Mouse (Mus musculus) limb, embryonic 14.5 days (tissue): ENCODE measurements at regions not wholly inside any gene's neighbourhood (a gene's known extent, or its start where the extent isn't known, plus 50 kb on each side); places are given as distances from the start of the nearest gene placed in this dataset.

ENCODE experiments used
- ATAC-seq: fragments of 200-750 bp; cut with Nextera tagmentation; 2 replicates; pipeline ENCODE4 v1.8.0; 2017; ENCODE audit warnings: low read depth, moderate number of reproducible peaks, moderate TSS enrichment; ENCODE audit not compliant: low FRiP score
- DNase-seq: peaks from one replicate; pipeline ENCODE4 v3.0.0-alpha.2; 2015; ENCODE audit warnings: low spot score
- H3K27ac ChIP-seq: fragments of 300-500 bp; sonication (generic); replicated peaks from 2 replicates; pipeline ENCODE4 v1.5.1; 2014; ENCODE audit warnings: low read depth, mild to moderate bottlenecking, low read length, moderate library complexity, mixed read lengths
- H3K27me3 ChIP-seq: fragments of 300-500 bp; sonication (generic); 2 replicates; pipeline ENCODE4 v1.6.1; 2014; ENCODE audit warnings: low read length, mixed read lengths; ENCODE audit not compliant: control insufficient read depth, insufficient read depth
- H3K36me3 ChIP-seq: fragments of 300-500 bp; sonication (generic); 2 replicates; pipeline ENCODE4 v1.6.1; 2014; ENCODE audit warnings: mild to moderate bottlenecking, low read length, moderate library complexity, mixed read lengths; ENCODE audit not compliant: control insufficient read depth, insufficient read depth
- H3K4me1 ChIP-seq: fragments of 300-500 bp; sonication (generic); 2 replicates; pipeline ENCODE4 v1.6.1; 2014; ENCODE audit warnings: antibody characterized with exemption, low read length, mixed read lengths; ENCODE audit not compliant: control insufficient read depth, insufficient read depth
- H3K4me2 ChIP-seq: fragments of 300-500 bp; sonication (generic); replicated peaks from 2 replicates; pipeline ENCODE4 v1.6.1; 2014; ENCODE audit warnings: low read depth, mild to moderate bottlenecking, low read length, moderate library complexity; ENCODE audit not compliant: severe bottlenecking
- H3K4me3 ChIP-seq: fragments of 300-500 bp; sonication (generic); replicated peaks from 2 replicates; pipeline ENCODE4 v1.5.1; 2014; ENCODE audit warnings: low read length
- H3K9ac ChIP-seq: fragments of 300-500 bp; sonication (generic); 2 replicates; pipeline ENCODE4 v1.6.1; 2014; ENCODE audit warnings: mild to moderate bottlenecking, low read depth, low read length, moderate library complexity; ENCODE audit not compliant: severe bottlenecking
- H3K9me3 ChIP-seq: fragments of 300-500 bp; sonication (generic); 2 replicates; pipeline ENCODE4 v1.6.1; 2016; ENCODE audit warnings: low read length; ENCODE audit not compliant: control insufficient read depth
- POLR2A ChIP-seq: fragments of 200-500 bp; IDR thresholded peaks from 2 replicates; pipeline ENCODE4 v1.8.0; 2012; ENCODE audit warnings: inconsistent platforms, mild to moderate bottlenecking, moderate library complexity, borderline replicate concordance; ENCODE audit not compliant: insufficient read depth, insufficient read length; ENCODE audit errors: extremely low read depth
- WGBS: fragments of 180-500 bp; shearing (Covaris S2); extraction: QIAGEN DNeasy Blood & Tissue Kit; methylation state at CpG from one replicate; pipeline ENCODE4 v1.1.7; 2014; 5-methylcytosine and 5-hydroxymethylcytosine counted together

GRCm38 (mm10) chr12:7749319-7750238, 227.9 kb upstream of the Apob start:
- TF ChIP-seq POLR2A: no peak
- Histone ChIP-seq H3K36me3 (no peaks in the 10 kb centered on the region), H3K9ac (no peak overlapping the region), H3K27me3 (no peaks in the 10 kb centered on the region), H3K4me1 (no peaks in the 10 kb centered on the region; the same call in 1 of the 2 replicates), H3K4me2 (no peak overlapping the region), H3K4me3 (no peak overlapping the region), H3K27ac (no peak overlapping the region), H3K9me3 (no peaks in the 10 kb centered on the region)
- DNase-seq: no peak
- no peak for ATAC-seq
- WGBS: 31% methylated on average over 5 of the region's 5 CpGs

GRCm38 (mm10) chr12:7754861-7755260, 222.6 kb upstream of the Apob start:
- H3K9ac ChIP-seq: no peak overlapping the region
- no peak overlapping the region for H3K4me2 ChIP-seq
- H3K27ac ChIP-seq: no peak overlapping the region
- no peaks in the 10 kb centered on the region for H3K9me3 ChIP-seq
- no peaks in the 10 kb centered on the region for H3K27me3 ChIP-seq
- ATAC-seq (no peak), DNase-seq (no peak)
- no peak for TF ChIP-seq POLR2A
- H3K36me3 ChIP-seq: no peaks in the 10 kb centered on the region
- WGBS: 84% methylated on average over 5 of the region's 5 CpGs
- H3K4me1 ChIP-seq: peaks cover 4% of the 10 kb centered on the region; the same call in 1 of the 2 replicates
- H3K4me3 ChIP-seq: no peak overlapping the region

DNA sequence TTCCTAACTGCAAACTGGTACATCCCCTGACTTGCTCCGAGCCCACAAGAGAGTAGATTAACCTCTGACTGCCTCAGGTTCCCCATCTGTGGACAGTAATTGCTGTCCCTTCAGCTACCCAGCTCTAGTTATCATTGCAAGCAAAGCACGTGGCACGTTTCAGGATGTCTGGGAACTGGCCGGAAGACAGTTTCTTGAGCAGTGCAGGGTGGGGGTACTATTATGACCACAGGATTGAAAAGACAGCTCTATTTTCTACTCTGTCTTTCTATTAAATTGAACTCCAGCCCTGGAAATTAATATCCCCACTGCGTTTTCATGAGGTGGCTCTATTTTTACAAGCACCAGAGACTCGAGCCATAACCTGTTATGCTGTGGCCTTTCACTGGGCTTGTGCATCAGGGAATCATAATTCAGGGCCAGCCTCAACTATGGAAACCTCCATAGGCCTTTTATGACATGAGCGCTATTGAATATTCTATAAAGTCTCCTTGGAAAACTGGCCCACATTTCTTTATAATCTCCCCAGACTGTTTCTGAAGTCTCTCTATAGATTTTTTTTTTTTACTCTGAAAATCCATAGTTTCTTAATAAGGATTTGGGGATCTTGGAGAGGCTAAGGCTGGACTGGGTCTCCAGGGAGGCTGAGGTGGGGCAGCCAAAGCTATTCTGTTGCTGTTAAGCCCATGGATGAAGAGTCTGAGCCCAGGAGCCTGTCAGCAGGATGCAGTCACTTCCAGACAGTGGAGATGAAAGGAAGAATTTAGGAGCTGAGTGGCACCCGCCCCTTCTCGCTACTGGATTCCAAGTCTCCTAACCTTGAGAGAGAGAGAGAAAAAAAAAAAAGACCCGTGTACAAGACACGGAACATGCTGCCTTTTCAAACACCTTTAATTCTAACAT, 212.4 kb upstream of the Apob start:
- 37% methylated on average over 11 of the region's 11 CpGs for WGBS
- no peak overlapping the region for H3K9ac ChIP-seq
- H3K4me3 ChIP-seq: no peak overlapping the region
- H3K9me3 ChIP-seq: no peaks in the 10 kb centered on the region
- no peak overlapping the region for H3K27ac ChIP-seq
- no peaks in the 10 kb centered on the region for H3K27me3 ChIP-seq
- DNase-seq (peak; percentile 52), ATAC-seq (peak; percentile 78)
- H3K36me3 ChIP-seq: no peaks in the 10 kb centered on the region
- H3K4me1 ChIP-seq: 0 out of 2 replicates have a peak, but pooled peaks cover 5% of the 10 kb centered on the region
- H3K4me2 ChIP-seq: no peak overlapping the region
- TF ChIP-seq POLR2A: no peak

GRCm38 (mm10) chr12:7774127-7774526, 203.3 kb upstream of the Apob start:
- Histone ChIP-seq H3K4me3 (no peak overlapping the region), H3K36me3 (no peaks in the 10 kb centered on the region), H3K27ac (no peak overlapping the region), H3K4me2 (no peak overlapping the region), H3K27me3 (no peaks in the 10 kb centered on the region), H3K4me1 (no peaks in the 10 kb centered on the region), H3K9me3 (no peaks in the 10 kb centered on the region), H3K9ac (no peak overlapping the region)
- no peak for ATAC-seq
- 51% methylated on average over 3 of the region's 3 CpGs for WGBS
- DNase-seq: no peak
- no peak for TF ChIP-seq POLR2A

DNA sequence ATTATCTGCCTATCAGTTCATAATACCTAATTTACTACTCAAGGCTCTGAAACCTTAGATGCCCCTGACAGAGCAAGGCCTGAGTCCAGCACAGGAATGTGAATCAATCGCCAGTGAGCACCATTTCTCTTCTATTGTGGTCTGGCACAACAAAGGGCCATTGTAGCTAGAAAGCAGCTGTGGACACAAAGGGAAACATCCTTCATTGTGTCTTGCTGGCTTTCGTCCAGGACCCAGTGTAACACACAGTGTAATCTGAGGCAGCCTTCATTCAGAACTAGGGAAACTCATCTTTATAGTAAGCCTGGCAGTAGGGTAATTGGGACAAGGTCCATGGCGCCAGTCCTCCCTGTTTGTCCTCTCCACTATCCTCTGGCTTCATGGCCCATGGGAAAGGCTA, 201.1 kb upstream of the Apob start:
- TF ChIP-seq POLR2A: no peak
- H3K4me2 ChIP-seq: no peak overlapping the region
- ATAC-seq (no peak), DNase-seq (peak; percentile 8)
- H3K36me3 ChIP-seq: no peaks in the 10 kb centered on the region
- no peaks in the 10 kb centered on the region for H3K4me1 ChIP-seq
- H3K27ac ChIP-seq: no peak overlapping the region
- H3K27me3 ChIP-seq: no peaks in the 10 kb centered on the region
- H3K9me3 ChIP-seq: no peaks in the 10 kb centered on the region
- H3K9ac ChIP-seq: no peak overlapping the region
- 84% methylated on average over 3 of the region's 3 CpGs for WGBS
- no peak overlapping the region for H3K4me3 ChIP-seq
